Mouse (Mus musculus) forebrain, embryonic 14.5 days (tissue): ENCODE data around the gene Dhrs7. TPM values are rescaled to one million over a fixed set of nuclear protein-coding genes. Genes with fewer than 3 reads are reported as not detected.
A peak's percentile ranks its signal among the peaks of the same experiment; 100 is the strongest.
"Not testable (repeated sequence)": the region's sequence is repeated elsewhere in the genome, so short reads cannot be mapped to it uniquely, and the experiment has no call there.

Source experiments
- ATAC-seq: fragments of 200-750 bp; cut with Nextera tagmentation; 2 replicates; pipeline ENCODE4 v1.8.0; 2017; ENCODE audit warnings: mild to moderate bottlenecking, moderate library complexity
- DNase-seq: peaks from one replicate; pipeline ENCODE4 v3.0.0-alpha.2; 2015; ENCODE audit warnings: low spot score
- H3K27ac ChIP-seq: fragments of 300-500 bp; sonication (generic); 2 replicates; pipeline ENCODE4 v1.5.1; 2014; ENCODE audit warnings: low read depth, mild to moderate bottlenecking, control low read depth, low read length, moderate library complexity
- H3K27me3 ChIP-seq: fragments of 300-500 bp; sonication (generic); replicated peaks from 2 replicates; pipeline ENCODE4 v1.6.1; 2014; ENCODE audit warnings: low read length, control low read depth, mixed read lengths; ENCODE audit not compliant: control insufficient read depth, insufficient read depth
- H3K36me3 ChIP-seq: fragments of 300-500 bp; sonication (generic); 2 replicates; pipeline ENCODE4 v1.6.1; 2014; ENCODE audit warnings: low read length, control low read depth; ENCODE audit not compliant: control insufficient read depth, insufficient read depth
- H3K4me1 ChIP-seq: fragments of 300-500 bp; sonication (generic); 2 replicates; pipeline ENCODE4 v1.6.1; 2014; ENCODE audit warnings: antibody characterized with exemption, low read length, control low read depth; ENCODE audit not compliant: control insufficient read depth, insufficient read depth
- H3K4me2 ChIP-seq: fragments of 300-500 bp; sonication (generic); 2 replicates; pipeline ENCODE4 v1.6.1; 2014; ENCODE audit warnings: mild to moderate bottlenecking, control low read depth, low read length
- H3K4me3 ChIP-seq: fragments of 300-500 bp; sonication (generic); 2 replicates; pipeline ENCODE4 v1.5.1; 2014; ENCODE audit warnings: low read depth, low read length, control low read depth
- H3K9ac ChIP-seq: fragments of 300-500 bp; sonication (generic); 2 replicates; pipeline ENCODE4 v1.6.1; 2014; ENCODE audit warnings: mild to moderate bottlenecking, low read length, control low read depth, moderate library complexity
- H3K9me3 ChIP-seq: fragments of 300-500 bp; sonication (generic); replicated peaks from 2 replicates; pipeline ENCODE4 v1.6.1; 2016; ENCODE audit warnings: low read length, control low read depth, mixed read lengths; ENCODE audit not compliant: control insufficient read depth
- WGBS: fragments of 180-500 bp; shearing (Covaris S2); extraction: QIAGEN DNeasy Blood & Tissue Kit; methylation state at CpG from one replicate; pipeline ENCODE4 v1.1.7; 2014; 5-methylcytosine and 5-hydroxymethylcytosine counted together
- polyA plus RNA-seq: library from polyadenylated mRNA; unstranded; fragments of >200 nt; fragmentation: Nextera tagmentation; extraction: Ambion mirVana; gene quantifications from 2 replicates; pipeline ENCODE4 v1.2.1, GENCODE M21; 2014

Gene Dhrs7
- 10.2 and 10.9 TPM in 2 replicates for polyA plus RNA-seq

DNA sequence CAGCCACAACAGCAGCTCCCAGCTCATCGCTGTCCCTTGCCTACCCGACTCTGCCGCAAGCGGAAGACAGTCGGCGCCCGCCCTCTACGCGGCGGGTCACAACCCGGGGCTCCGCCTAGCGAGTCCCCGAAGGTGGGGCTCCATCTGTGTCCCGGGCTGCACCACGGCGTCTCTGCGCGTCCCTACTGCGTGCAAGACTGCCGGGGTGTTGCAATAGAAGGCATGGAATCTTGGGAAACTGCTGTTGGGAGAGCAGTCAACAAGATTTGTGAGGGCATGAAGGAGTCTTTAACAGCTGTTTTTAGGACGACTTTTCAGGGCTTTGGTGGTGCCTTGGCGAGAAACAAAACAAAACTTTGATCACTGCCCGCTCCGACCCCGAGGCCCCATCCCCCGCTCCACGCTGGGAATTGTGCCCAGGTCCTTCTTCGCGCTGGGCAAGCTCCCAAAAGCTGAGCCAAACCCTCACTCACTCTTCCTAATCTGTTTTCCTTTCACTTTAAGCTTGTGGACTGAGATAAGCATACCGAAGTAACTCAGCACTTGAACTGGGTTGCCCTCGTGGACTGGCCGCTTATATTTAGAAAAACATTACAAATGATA lies at the start of gene Dhrs7:
Gene Dhrs7, minus strand, starts transcription at position 175 of the 603 bp plus-strand sequence.
- Histone ChIP-seq H3K27ac (no peak within 1 kb of the TSS), H3K4me1 (no peaks in the 10 kb centered on the region), H3K4me2 (peak within 1 kb of the TSS; percentile 92), H3K27me3 (no peaks in the 10 kb centered on the region), H3K9ac (peak within 1 kb of the TSS; percentile 67), H3K9me3 (no peaks in the 10 kb centered on the region), H3K36me3 (no peaks in the 10 kb centered on the region), H3K4me3 (peak within 1 kb of the TSS; percentile 53)
- peak; percentile 89 for ATAC-seq
- peak; percentile 74 for DNase-seq
- WGBS: 2% methylated on average over 33 of the region's 33 CpGs

DNA sequence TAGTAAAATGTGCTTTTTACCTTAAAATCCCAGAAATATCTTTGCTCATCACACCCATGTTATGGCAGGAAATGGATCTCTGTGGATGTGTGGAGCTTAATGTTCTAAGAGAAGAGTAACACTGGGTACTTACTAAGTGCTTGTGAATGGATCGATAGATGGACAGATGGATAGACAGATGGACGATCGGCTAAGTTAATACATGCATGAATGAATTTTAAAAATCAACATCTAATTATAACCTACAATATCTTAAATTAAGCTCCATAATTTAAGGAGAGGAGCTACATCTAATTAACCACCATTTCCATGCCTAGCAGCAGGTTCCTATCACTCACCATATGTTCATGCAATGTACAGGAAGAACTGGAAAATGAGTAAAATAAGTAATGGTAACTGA lies 45.3 kb upstream of the Dhrs7 start:
- no peak overlapping the region for H3K27ac ChIP-seq
- H3K9me3 ChIP-seq: 0 out of 2 replicates have a peak, but pooled peaks cover 3% of the 10 kb centered on the region
- no peaks in the 10 kb centered on the region for H3K27me3 ChIP-seq
- WGBS: 74% methylated on average over 3 of the region's 3 CpGs
- H3K36me3 ChIP-seq: no peaks in the 10 kb centered on the region
- no peak overlapping the region for H3K9ac ChIP-seq
- no peaks in the 10 kb centered on the region for H3K4me1 ChIP-seq
- DNase-seq: peak; percentile 55
- ATAC-seq: 0 out of 2 replicates have a peak, but pooled peaks have one; percentile 34
- no peak overlapping the region for H3K4me2 ChIP-seq
- H3K4me3 ChIP-seq: no peak overlapping the region

- Histone ChIP-seq H3K27me3 (no peaks in the 10 kb centered on the region), H3K4me1 (no peaks in the 10 kb centered on the region), H3K4me3 (no peak overlapping the region), H3K9me3 (no peaks in the 10 kb centered on the region), H3K27ac (no peak overlapping the region), H3K36me3 (no peaks in the 10 kb centered on the region), H3K9ac (no peak overlapping the region), H3K4me2 (no peak overlapping the region)
- DNase-seq (no peak), ATAC-seq (no peak)
- WGBS: 95% methylated on average over 4 of the region's 4 CpGs
Observed at GRCm38 (mm10) chr12:72704068-72704467, 39.4 kb upstream of the Dhrs7 start.

GRCm38 (mm10) chr12:72700013-72700412 lies 35.3 kb upstream of the Dhrs7 start:
- Histone ChIP-seq H3K27ac (no peak overlapping the region), H3K9me3 (no peaks in the 10 kb centered on the region), H3K4me2 (no peak overlapping the region), H3K27me3 (no peaks in the 10 kb centered on the region), H3K9ac (no peak overlapping the region), H3K4me1 (no peaks in the 10 kb centered on the region), H3K36me3 (no peaks in the 10 kb centered on the region), H3K4me3 (no peak overlapping the region)
- DNase-seq: no peak
- WGBS: 17% methylated on average over 1 of the region's 1 CpGs
- no peak for ATAC-seq

- DNase-seq (no peak), ATAC-seq (no peak)
- Histone ChIP-seq H3K27ac (no peak overlapping the region), H3K4me3 (no peak overlapping the region), H3K36me3 (no peaks in the 10 kb centered on the region), H3K9me3 (no peaks in the 10 kb centered on the region), H3K9ac (no peak overlapping the region), H3K4me1 (no peaks in the 10 kb centered on the region), H3K4me2 (no peak overlapping the region), H3K27me3 (no peaks in the 10 kb centered on the region)
- 58% methylated on average over 9 of the region's 9 CpGs for WGBS
Observed at GRCm38 (mm10) chr12:72694901-72695463, 30.3 kb upstream of the Dhrs7 start.

GRCm38 (mm10) chr12:72694438-72694837 lies 29.7 kb upstream of the Dhrs7 start:
- Histone ChIP-seq H3K36me3 (no peaks in the 10 kb centered on the region), H3K9ac (no peak overlapping the region), H3K27me3 (no peaks in the 10 kb centered on the region), H3K27ac (no peak overlapping the region), H3K9me3 (no peaks in the 10 kb centered on the region), H3K4me1 (no peaks in the 10 kb centered on the region), H3K4me2 (no peak overlapping the region), H3K4me3 (no peak overlapping the region)
- no peak for DNase-seq
- WGBS: 74% methylated on average over 12 of the region's 12 CpGs
- no peak for ATAC-seq

DNA sequence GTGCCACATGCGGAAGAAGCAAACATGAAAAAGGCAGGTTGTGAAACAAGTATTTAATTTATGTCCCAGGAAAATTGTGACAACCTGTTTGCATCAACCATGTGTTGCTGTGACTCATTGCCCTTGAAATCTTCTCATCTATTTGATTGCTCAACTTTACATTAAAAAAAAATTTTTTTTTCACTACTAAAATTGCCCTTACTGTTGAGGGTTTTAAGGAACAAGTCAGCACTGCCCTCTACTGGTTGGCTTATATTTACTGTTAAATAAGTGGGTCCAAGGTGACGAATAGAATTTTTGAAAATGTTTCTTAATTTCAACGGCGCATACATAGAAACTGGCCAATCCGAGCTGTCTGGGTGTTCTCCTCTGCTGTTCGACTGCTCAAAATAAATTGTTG lies 29.2 kb upstream of the Dhrs7 start:
- H3K4me1 ChIP-seq: no peaks in the 10 kb centered on the region
- no peak overlapping the region for H3K27ac ChIP-seq
- ATAC-seq (no peak), DNase-seq (peak; percentile 79)
- no peaks in the 10 kb centered on the region for H3K27me3 ChIP-seq
- no peak overlapping the region for H3K9ac ChIP-seq
- WGBS: 51% methylated on average over 6 of the region's 6 CpGs
- H3K4me2 ChIP-seq: no peak overlapping the region
- H3K4me3 ChIP-seq: no peak overlapping the region
- no peaks in the 10 kb centered on the region for H3K36me3 ChIP-seq
- no peaks in the 10 kb centered on the region for H3K9me3 ChIP-seq

DNA sequence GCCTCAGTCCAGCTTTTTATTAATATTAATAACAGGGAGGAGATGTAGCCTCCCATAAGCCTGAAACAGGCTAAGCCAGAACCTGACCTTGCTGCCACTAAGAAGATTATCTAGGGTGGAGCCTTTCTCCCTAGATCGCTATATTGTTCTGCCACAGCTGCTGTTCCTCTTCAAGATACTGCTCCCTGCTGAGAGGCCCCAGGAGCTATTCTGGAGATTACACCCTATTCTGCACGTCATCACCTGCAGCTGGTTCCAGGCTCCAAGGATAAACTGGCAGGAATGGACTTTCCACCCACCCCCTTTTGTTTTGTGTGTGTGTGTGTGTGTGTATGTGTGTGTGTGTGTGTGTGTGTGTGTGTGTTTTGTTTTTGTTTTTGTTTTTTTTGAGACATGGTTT lies 23.6 kb upstream of the Dhrs7 start:
- H3K4me2 ChIP-seq, H3K4me3 ChIP-seq, DNase-seq, ATAC-seq, H3K9ac ChIP-seq, H3K9me3 ChIP-seq, H3K27me3 ChIP-seq, H3K27ac ChIP-seq, H3K4me1 ChIP-seq, H3K36me3 ChIP-seq: not testable (repeated sequence)
- 17% methylated on average over 2 of the region's 2 CpGs for WGBS

DNA sequence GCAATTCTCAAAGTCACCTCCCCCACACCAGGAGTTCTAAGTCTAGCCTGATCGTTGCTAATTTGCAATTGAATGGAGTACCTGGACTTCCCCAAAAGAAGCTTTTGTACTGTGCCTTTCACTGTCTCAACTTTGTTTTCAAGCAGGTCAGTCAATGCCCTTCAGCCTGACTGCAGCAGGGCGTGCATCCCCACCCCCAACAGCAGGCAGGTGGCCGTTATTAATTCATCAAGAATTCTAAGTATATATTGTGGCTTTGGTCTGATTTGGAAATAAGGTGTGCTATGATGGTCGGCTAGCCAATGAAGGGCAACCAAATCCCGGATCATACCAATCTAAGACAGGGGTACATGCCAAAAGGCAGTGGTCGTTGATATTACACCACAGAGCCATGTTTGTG lies 23.0 kb upstream of the Dhrs7 start:
- H3K9me3 ChIP-seq, ATAC-seq, H3K36me3 ChIP-seq, H3K4me3 ChIP-seq, H3K4me2 ChIP-seq, H3K4me1 ChIP-seq, DNase-seq, H3K27me3 ChIP-seq, H3K9ac ChIP-seq, H3K27ac ChIP-seq: not testable (repeated sequence)
- WGBS: 2% methylated on average over 6 of the region's 6 CpGs
